Mouse (Mus musculus) cortical plate, adult 2 months (tissue): Measurements from ENCODE around the gene Smo. TPM values are rescaled to one million over a fixed set of nuclear protein-coding genes. Genes with fewer than 3 reads are reported as not detected.

ENCODE experiments used
- H3K27ac ChIP-seq: fragments of 200-500 bp; 2 replicates; pipeline ENCODE4 v1.5.1; 2012; ENCODE audit warnings: low read length, control low read depth, inconsistent platforms; ENCODE audit not compliant: insufficient read depth
- H3K4me1 ChIP-seq: fragments of 200-500 bp; 2 replicates; pipeline ENCODE4 v1.6.1; 2011; ENCODE audit warnings: low read length; ENCODE audit not compliant: control insufficient read depth, insufficient read depth
- H3K4me3 ChIP-seq: fragments of 200-500 bp; 2 replicates; pipeline ENCODE4 v1.5.1; 2011; ENCODE audit warnings: mild to moderate bottlenecking, low read length, control low read depth; ENCODE audit not compliant: insufficient read depth
- CTCF ChIP-seq: fragments of 200-500 bp; IDR thresholded peaks from 2 replicates; pipeline ENCODE4 v1.5.1; 2011; ENCODE audit warnings: mild to moderate bottlenecking, control low read depth, low read length; ENCODE audit not compliant: insufficient read depth; ENCODE audit errors: extremely low read depth
- POLR2A ChIP-seq: fragments of 200-500 bp; IDR thresholded peaks from 2 replicates; pipeline ENCODE4 v1.6.1; 2011; ENCODE audit warnings: mild to moderate bottlenecking, low read length, control low read depth; ENCODE audit not compliant: insufficient read depth; ENCODE audit errors: extremely low read depth
- polyA plus RNA-seq: library from polyadenylated mRNA; depleted of rRNA; stranded (reverse); fragments of >200 nt; gene quantifications from 2 replicates; pipeline ENCODE4 v1.2.3, GENCODE M21; 2012

The Smo gene
- polyA plus RNA-seq, 1 experiment = 9.6 TPM

DNA sequence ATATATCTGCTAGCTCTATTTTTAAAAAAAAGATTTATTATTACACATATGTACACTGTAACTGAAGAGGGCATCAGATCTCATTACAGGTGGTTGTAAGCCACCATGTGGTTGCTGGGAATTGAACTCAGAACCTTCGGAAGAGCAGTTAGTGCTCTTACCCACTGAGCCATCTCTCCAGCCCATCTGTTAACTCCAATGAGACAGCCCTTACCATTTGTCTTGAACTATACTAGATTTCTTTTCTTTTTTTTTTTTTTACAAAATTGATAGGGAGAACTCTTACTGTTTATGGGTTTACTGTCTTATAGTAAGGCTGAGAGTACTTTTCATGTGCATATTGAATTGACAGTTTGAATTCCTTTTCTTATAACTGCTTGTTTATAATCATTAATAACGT is 45.3 kb downstream of the Smo start:
- TF ChIP-seq CTCF = no peak
- no peak for TF ChIP-seq POLR2A
- no peak overlapping the region for H3K27ac ChIP-seq

DNA sequence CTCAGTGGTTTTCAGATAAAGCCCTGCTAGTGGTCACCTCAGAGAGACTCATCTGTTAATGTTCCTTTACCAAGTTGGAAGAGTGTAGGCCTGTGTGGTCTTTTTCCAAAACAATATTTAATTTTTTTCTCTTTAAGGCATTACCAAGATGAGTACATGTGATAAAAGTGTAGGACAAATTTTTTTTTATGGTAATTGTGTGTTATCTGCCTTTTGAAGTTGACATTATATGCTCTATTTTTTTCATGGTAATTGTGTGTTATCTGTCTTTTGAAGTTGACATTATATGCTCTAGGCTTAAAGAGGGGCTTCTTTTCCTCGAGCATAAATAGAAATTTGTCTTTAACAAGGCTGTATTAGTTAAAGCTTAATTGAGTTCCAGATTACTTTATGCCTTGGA is 46.9 kb downstream of the Smo start:
- no peaks in the 10 kb centered on the region for H3K4me1 ChIP-seq
- TF ChIP-seq POLR2A = no peak
- no peak for TF ChIP-seq CTCF
- H3K4me3 ChIP-seq = no peak overlapping the region
- H3K27ac ChIP-seq = no peak overlapping the region

More for the DNA sequence above, 45.3 kb downstream of the Smo start:
- Histone ChIP-seq H3K4me3 (no peak overlapping the region), H3K4me1 (peaks cover 2% of the 10 kb centered on the region)

DNA sequence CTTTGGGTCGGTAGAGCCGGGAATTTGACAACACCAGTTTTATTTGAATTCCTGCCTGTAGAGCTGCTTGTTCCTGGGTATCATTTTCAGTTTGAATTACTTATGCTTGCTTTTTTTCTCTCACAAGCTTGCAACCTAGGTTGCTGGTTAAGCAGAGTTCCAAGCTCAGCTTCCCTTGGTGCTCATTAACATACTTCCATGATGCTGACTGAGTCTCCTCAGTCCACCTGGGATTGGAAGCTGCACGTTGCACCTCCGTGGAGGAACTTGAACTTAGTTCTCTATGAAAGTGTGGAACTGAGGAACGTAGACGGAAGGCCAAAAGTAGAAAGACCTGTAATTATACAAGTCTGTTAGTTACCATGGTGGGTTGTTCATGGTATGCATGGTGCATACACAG is 48.7 kb downstream of the Smo start:
- no peak overlapping the region for H3K27ac ChIP-seq
- no peaks in the 10 kb centered on the region for H3K4me1 ChIP-seq
- TF ChIP-seq POLR2A (no peak), CTCF (no peak)
- no peak overlapping the region for H3K4me3 ChIP-seq

DNA sequence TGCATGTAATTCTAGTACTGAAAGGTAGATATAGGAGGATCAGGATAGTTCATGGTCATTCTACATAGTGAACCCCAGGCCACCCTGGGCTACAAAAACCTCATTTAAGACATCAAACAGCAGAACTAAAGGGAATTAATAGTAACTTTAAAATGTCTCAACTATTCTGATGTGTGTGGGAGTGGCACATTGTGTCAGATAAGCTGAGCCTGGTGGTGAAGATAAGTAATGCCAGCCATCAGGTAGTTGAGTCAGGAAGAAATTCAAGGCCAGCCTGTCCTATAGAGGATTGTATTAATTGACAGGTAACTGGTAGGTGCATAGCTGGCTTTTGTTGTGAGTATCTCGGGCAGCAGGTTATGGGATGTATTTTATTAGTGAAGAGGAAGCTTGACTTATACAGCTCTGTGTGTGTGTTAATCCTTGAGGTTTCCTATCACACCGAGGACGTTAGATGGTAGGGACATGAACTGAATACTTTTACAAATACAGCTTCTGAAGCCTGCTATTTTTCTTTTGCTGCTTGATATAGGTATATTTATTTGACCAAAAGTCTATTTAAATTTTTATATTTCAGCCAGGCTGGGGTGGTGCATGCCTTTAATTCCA is 49.2 kb downstream of the Smo start:
- TF ChIP-seq CTCF (no peak), POLR2A (no peak)
- no peak overlapping the region for H3K4me3 ChIP-seq
- no peaks in the 10 kb centered on the region for H3K4me1 ChIP-seq
- no peak overlapping the region for H3K27ac ChIP-seq

DNA sequence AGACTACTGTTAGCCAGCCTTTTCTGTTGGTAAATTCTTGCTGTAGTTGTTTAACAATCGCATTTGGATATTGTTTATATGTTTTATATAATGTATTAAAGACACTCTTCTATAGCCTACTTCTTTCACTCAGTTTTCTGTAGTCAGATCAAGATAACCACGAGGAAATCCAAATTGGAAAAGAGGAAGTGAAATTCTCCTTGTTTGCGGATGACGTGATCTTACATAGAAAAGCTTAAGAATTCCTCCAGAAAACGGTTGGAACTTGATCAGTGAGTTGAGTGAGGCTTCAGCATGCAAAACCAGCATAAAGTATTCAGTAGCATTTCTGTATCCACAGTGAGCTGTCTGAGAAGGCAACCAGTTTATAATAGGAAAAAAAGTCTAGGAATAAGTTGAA is 50.5 kb downstream of the Smo start:
- no peak for TF ChIP-seq CTCF
- TF ChIP-seq POLR2A = no peak
- no peak overlapping the region for H3K27ac ChIP-seq
- H3K4me3 ChIP-seq = no peak overlapping the region
- H3K4me1 ChIP-seq = no peaks in the 10 kb centered on the region

DNA sequence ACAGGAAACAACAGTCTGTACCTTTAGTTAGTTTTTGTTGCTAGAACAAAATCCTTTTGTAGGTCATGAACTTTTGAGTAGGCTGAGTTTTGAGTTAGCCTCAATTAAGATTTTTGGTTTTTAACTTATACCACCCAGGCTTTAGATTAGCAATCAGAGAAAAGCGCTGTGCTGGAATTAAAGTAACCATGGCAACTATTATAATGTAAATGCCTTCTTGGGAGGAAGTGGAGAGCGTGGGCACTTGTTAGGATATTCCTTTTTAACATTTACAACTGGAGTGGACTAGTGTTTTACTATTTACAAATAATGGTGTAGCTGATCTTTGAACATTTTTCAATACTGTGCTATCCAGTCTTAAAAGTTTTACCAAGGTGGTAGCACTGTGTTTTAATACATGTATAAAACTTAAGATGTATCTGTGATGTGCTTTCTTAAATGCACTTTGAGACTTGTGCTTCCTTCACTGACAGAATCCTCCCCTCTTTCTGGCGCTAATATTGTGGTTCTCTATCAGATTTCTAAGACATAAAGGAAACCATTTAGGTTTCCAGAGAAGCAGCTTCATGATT is 53.6 kb downstream of the Smo start:
- Histone ChIP-seq H3K27ac (no peak overlapping the region), H3K4me1 (no peaks in the 10 kb centered on the region), H3K4me3 (no peak overlapping the region)
- TF ChIP-seq CTCF (no peak), POLR2A (no peak)

DNA sequence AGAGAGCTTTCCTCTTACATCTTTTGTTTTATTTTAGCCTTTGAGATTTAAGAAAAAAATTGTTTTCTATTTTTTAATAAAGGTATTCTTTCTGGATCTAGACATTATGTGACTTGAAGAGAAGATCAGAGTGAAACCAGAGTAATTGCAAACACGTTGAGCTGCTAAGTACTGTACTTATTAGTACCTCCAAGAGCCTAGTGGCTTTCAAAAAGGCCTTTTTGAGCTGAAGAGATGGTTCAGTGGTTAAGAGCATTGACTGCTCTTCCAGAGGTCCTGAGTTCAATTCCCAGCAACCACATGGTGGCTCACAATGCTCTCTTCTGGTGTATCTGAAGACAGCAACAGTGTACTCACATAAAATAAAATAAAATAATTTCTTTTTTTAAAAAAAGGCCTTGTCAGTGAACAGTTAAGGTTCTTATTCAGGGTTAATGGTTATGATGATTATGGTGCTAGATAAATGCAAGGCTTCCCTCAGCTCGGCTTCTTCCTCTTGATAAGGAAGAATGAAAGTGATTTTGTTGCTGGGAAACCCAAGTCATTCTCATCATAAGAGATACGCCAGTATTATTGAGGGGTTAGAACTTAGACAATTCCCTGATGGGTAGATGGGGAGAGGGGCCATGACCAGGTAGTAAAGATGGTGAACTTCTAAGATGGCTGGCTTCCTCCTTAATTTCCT is 54.9 kb downstream of the Smo start:
- Histone ChIP-seq H3K4me1 (no peaks in the 10 kb centered on the region), H3K4me3 (no peak overlapping the region), H3K27ac (no peak overlapping the region)
- TF ChIP-seq CTCF (no peak), POLR2A (no peak)

DNA sequence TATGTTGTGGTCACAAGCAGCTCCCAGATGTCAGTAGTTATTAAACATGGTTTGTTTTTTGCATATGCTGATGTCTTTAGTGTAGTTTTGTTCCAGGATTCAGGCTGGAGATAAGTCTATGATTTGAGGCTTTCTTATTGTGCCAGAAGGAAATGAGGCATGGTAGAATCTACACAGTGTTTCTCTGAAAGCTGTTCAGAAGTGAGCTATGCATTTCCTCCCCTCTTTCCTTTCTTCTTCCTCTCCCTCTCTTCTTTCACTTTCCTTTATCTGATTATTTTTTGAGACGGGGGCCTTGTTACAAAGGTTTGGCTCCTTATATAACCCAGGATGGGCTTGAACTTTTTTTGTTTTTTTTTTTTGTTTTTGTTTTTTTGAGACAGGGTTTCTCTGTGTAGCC is 58.2 kb downstream of the Smo start:
- TF ChIP-seq CTCF = no peak
- TF ChIP-seq POLR2A = no peak
- Histone ChIP-seq H3K27ac (no peak overlapping the region), H3K4me3 (no peak overlapping the region)

DNA sequence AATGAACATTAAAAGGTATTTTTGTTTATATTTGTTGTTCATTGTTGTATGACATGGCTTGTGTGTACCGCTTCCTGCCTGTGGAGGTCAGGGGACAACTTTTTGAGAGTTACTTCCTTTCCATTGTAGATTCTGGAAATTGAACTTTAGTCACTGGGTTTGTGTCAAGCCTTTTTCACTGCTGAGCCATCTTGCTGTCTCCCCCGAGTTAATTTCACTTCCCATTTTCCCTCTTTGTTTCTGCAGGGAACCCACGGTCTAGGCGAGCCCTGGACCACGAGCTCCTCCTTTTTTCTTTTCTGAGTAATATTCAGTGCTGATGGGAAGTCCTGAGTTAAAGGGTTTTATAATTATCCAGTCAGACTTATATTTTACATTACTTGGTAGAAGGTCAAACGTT is 59.3 kb downstream of the Smo start:
- H3K27ac ChIP-seq = no peak overlapping the region
- H3K4me3 ChIP-seq = no peak overlapping the region
- TF ChIP-seq CTCF (no peak), POLR2A (no peak)
- no peaks in the 10 kb centered on the region for H3K4me1 ChIP-seq

More for the DNA sequence above, 58.2 kb downstream of the Smo start:
- H3K4me1 ChIP-seq = no peaks in the 10 kb centered on the region

DNA sequence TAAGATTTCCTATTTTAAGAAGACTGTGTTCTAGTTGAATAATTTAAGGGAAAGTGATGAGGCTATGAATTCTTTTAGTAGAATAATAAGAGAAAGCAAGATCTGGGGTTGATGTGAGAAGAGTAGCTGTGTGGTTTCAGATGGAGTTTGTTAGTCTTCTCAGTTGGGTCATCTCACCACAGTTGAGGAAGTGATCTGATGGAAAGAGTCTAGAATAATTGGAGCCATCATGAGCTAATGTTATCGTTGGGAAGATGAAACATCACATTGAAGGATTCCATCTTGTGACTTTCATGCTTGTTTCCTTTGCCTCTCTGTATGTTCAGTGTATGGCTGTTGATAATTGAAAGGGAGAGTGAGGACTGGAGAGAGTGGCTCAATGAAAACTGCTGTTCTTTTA is 67.7 kb downstream of the Smo start:
- no peaks in the 10 kb centered on the region for H3K4me1 ChIP-seq
- no peak overlapping the region for H3K4me3 ChIP-seq
- H3K27ac ChIP-seq = no peak overlapping the region
- no peak for TF ChIP-seq CTCF
- no peak for TF ChIP-seq POLR2A
